28 mouse cellular contexts compared by ENCODE assay signal in the genomic region with DNA sequence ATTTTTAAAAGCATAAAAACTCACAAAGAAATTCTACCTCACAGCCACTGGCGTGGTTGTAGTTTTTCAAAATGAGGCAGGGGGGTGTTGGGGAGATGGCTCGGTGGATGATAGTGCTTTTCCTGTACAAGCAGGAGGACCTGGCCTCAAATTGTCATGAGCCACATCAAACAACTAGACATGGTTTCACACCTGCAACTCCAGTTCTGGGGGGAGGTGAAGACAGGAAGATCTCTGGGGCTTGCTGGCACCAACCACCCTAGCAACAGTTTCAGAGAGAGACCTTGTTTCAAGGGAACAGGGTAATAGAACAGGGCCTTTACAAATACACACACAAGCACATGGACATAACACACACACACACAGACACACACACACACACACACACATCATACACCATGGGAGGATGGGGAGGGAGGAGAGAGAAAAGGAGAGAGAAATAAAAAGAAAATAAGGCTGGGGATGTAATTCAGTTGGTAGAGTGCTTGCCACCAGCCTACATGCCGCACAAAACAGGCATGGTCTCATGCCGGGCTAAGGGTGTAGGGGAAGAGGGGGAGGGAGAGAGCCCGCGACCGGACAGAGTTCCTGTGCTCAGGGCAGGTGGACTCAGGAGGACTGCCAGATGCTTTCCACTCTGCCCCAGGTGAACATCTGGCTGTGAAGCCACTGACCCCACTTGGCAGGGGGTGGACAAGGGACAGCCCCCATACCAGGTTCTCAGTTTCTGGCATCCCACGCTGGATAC. TPM values are rescaled to one million over a fixed set of nuclear protein-coding genes. Genes with fewer than 3 reads are reported as not detected.
DNase-seq lines count a peak whose midpoint lies in the region; ATAC-seq and TF ChIP-seq lines count a peak whose summit lies in the region.
"Had no signal": no experiment of that assay in that cellular context is flagged by ENCODE, and none has a peak within 500 bp of the region (broad histone marks: within the 10 kb centered on the region; RNA-seq: fewer than 3 reads in every experiment).

No protein-coding gene starts in this region.

- H3K4me3 ChIP-seq in heart, postnatal 0 days (ENCODE audit: low read depth, low read length): no peak overlapping the region
- H3K4me3 ChIP-seq in kidney, embryonic 16.5 days (ENCODE audit: low read length): no peak overlapping the region
- H3K4me3 ChIP-seq: embryonic facial prominence, embryonic 13.5 days; gastrocnemius, adult 2 months; heart, embryonic 10.5 days; liver, embryonic 12.5 days; midbrain, embryonic 12.5 days; neural tube, embryonic 12.5 days had no signal

- no peak overlapping the region for H3K9ac ChIP-seq in heart, postnatal 0 days (replicated peaks; ENCODE audit: low read depth, low read length)
- no peak overlapping the region for H3K9ac ChIP-seq in kidney, embryonic 16.5 days (replicated peaks; ENCODE audit: low read length)
- H3K9ac ChIP-seq: embryonic facial prominence, embryonic 13.5 days; liver, embryonic 12.5 days; midbrain, embryonic 12.5 days; neural tube, embryonic 12.5 days had no signal

- WGBS in heart, postnatal 0 days: 72% methylated on average over 8 of the region's 8 CpGs
- WGBS in kidney, embryonic 16.5 days: 56% methylated on average over 8 of the region's 8 CpGs

- no peak for TF ChIP-seq EP300 in heart, postnatal 0 days (IDR thresholded peaks at IDR 0.05; ENCODE audit: low read depth)

- no peak for DNase-seq in heart, postnatal 0 days (ENCODE audit: low spot score)
- no peak for DNase-seq in heart, postnatal 4 days
- DNase-seq in T-cell, adult 2 months (ENCODE audit: low spot score): peak; percentile 81
- peak; percentile 72 to 90 for DNase-seq in thymus, adult 18-20 months
- peak; percentile 73 to 86 for DNase-seq in thymus, postnatal 36 days
- DNase-seq in adrenal gland, postnatal 10 days: no peak
- DNase-seq: adrenal gland, adult 8-10 months; cerebellum, adult 18-20 months; cerebellum, postnatal 25 days; gastrocnemius, adult 2 months; heart, postnatal 10 days; kidney, adult 2 months; kidney, postnatal 10 days; lung, adult 2 months; lung, postnatal 14 days; right cerebral cortex, postnatal 25 days had no signal

- H3K36me3 ChIP-seq in heart, postnatal 0 days (replicated peaks; ENCODE audit: control insufficient read depth, insufficient read depth, low read length): no peaks in the 10 kb centered on the region
- no peaks in the 10 kb centered on the region for H3K36me3 ChIP-seq in kidney, embryonic 16.5 days (ENCODE audit: insufficient read depth, low read length)
- H3K36me3 ChIP-seq: embryonic facial prominence, embryonic 13.5 days; G1E; heart, embryonic 10.5 days; liver, embryonic 12.5 days; midbrain, embryonic 12.5 days; neural tube, embryonic 12.5 days had no signal

- no peaks in the 10 kb centered on the region for H3K27me3 ChIP-seq in heart, postnatal 0 days (ENCODE audit: control insufficient read depth, insufficient read depth, low read length)
- no peaks in the 10 kb centered on the region for H3K27me3 ChIP-seq in kidney, embryonic 16.5 days (ENCODE audit: insufficient read depth, low read length)
- H3K27me3 ChIP-seq: embryonic facial prominence, embryonic 13.5 days; liver, embryonic 12.5 days; midbrain, embryonic 12.5 days; neural tube, embryonic 12.5 days; Patski had no signal

- ATAC-seq in heart, postnatal 0 days (ENCODE audit: insufficient read depth, low read depth): no peak
- no peak for ATAC-seq in erythroblast, adult 5-6 weeks (replicated peaks; ENCODE audit: low FRiP score, poor library complexity, severe bottlenecking)
- no peak for ATAC-seq in kidney, embryonic 16.5 days (ENCODE audit: low FRiP score, low TSS enrichment)
- ATAC-seq: forebrain, embryonic 14.5 days; hindbrain, postnatal 0 days; liver, embryonic 12.5 days; Patski had no signal

- peak overlapping the region; percentile 55; the same call in 1 of the 2 replicates for H3K27ac ChIP-seq in heart, postnatal 0 days (ENCODE audit: low read depth)
- no peak overlapping the region for H3K27ac ChIP-seq in kidney, embryonic 16.5 days (ENCODE audit: low read length)
- H3K27ac ChIP-seq: embryonic facial prominence, embryonic 13.5 days; gastrocnemius, adult 2 months; heart, embryonic 10.5 days; hindbrain, postnatal 0 days; liver, embryonic 12.5 days; midbrain, embryonic 12.5 days; neural tube, embryonic 12.5 days had no signal

- H3K9me3 ChIP-seq in heart, postnatal 0 days (replicated peaks; ENCODE audit: control insufficient read depth, low read length): no peaks in the 10 kb centered on the region; the same call in 1 of the 2 replicates
- no peaks in the 10 kb centered on the region for H3K9me3 ChIP-seq in kidney, embryonic 16.5 days (ENCODE audit: low read length)
- H3K9me3 ChIP-seq: embryonic facial prominence, embryonic 13.5 days; G1E; heart, embryonic 10.5 days; liver, embryonic 12.5 days; midbrain, embryonic 12.5 days; neural tube, embryonic 12.5 days had no signal

- H3K4me1 ChIP-seq in heart, postnatal 0 days (ENCODE audit: control insufficient read depth, insufficient read depth): no peaks in the 10 kb centered on the region
- no peaks in the 10 kb centered on the region for H3K4me1 ChIP-seq in kidney, embryonic 16.5 days (ENCODE audit: insufficient read depth, low read length)
- H3K4me1 ChIP-seq: embryonic facial prominence, embryonic 13.5 days; liver, embryonic 12.5 days; midbrain, embryonic 12.5 days; neural tube, embryonic 12.5 days had no signal

- TF ChIP-seq CTCF in heart, postnatal 0 days (IDR thresholded peaks at IDR 0.05; ENCODE audit: low read depth): no peak

- no peak overlapping the region for H3K4me2 ChIP-seq in heart, postnatal 0 days (ENCODE audit: low read depth, low read length)
- H3K4me2 ChIP-seq in kidney, embryonic 16.5 days (replicated peaks; ENCODE audit: low read depth, low read length): no peak overlapping the region
- H3K4me2 ChIP-seq: embryonic facial prominence, embryonic 13.5 days; liver, embryonic 12.5 days; midbrain, embryonic 12.5 days; neural tube, embryonic 12.5 days had no signal

RNA-seq across cellular contexts. Expression of gene Thy1, which starts 20.9 kb away (rescaled TPM):
- 6.3 and 12.5 TPM in 2 replicates for total RNA-seq in heart, postnatal 0 days (2014; rRNA removed; ENCODE audit: low replicate concordance)
- 3.6 and 4.4 TPM in 2 replicates for polyA plus RNA-seq in heart, postnatal 0 days (2015; fragmentation: Nextera tagmentation; extraction: Ambion mirVana)
- 10 to 100 TPM; 16.2 to 18.8 TPM for total RNA-seq in heart, postnatal 4 days (2021)
- total RNA-seq in erythroblast, adult 5-6 weeks (2015; ENCODE audit: low replicate concordance): 1.5 and 9.0 TPM in 2 replicates
- total RNA-seq in erythroblast, adult 5-6 weeks (2017; ENCODE audit: low replicate concordance): 5.0 TPM in 1 of 2 replicates, not detected in the other
- 10 to 100 TPM; 44.2 to 44.9 TPM for total RNA-seq in adrenal gland, postnatal 10 days (2021)
- polyA plus RNA-seq in kidney, embryonic 16.5 days (2015; fragmentation: Nextera tagmentation; extraction: Ambion mirVana): 7.7 and 10.5 TPM in 2 replicates
- total RNA-seq: CH12.LX, G1E had no signal
- polyA plus RNA-seq: G1E; midbrain, embryonic 12.5 days; Patski had no signal

RNA-seq across cellular contexts. Expression of gene Usp2, which starts 44.5 kb away (rescaled TPM):
- 44.9 and 48.6 TPM in 2 replicates for total RNA-seq in heart, postnatal 0 days (2014; rRNA removed; ENCODE audit: low replicate concordance)
- 114 and 121 TPM in 2 replicates for polyA plus RNA-seq in heart, postnatal 0 days (2015; fragmentation: Nextera tagmentation; extraction: Ambion mirVana)
- total RNA-seq in heart, postnatal 4 days (2021): 10 to 100 TPM; 72.6 to 79.0 TPM
- total RNA-seq in erythroblast, adult 5-6 weeks (2015; ENCODE audit: low replicate concordance): 1.0 and 1.3 TPM in 2 replicates
- total RNA-seq in erythroblast, adult 5-6 weeks (2017; ENCODE audit: low replicate concordance): 0.28 and 5.7 TPM in 2 replicates
- 10 to 100 TPM; 36.4 to 52.2 TPM for total RNA-seq in adrenal gland, postnatal 10 days (2021)
- 53.9 and 57.7 TPM in 2 replicates for polyA plus RNA-seq in kidney, embryonic 16.5 days (2015; fragmentation: Nextera tagmentation; extraction: Ambion mirVana)

Comparison
In these comparisons a context has a peak if more than half of its experiments do, and no peak if none do; other contexts are left out.
1. DNase-seq: peak in T-cell, adult 2 months (single experiment), thymus, adult 18-20 months (2 of 2) and thymus, postnatal 36 days (2 of 2); none in heart, postnatal 0 days (single experiment), heart, postnatal 4 days (single experiment) and adrenal gland, postnatal 10 days (single experiment).